Mouse (Mus musculus) liver, embryonic 14.5 days (tissue): ENCODE results near the gene Uba1.

ENCODE experiments used
- CTCF ChIP-seq: IDR thresholded peaks from 2 replicates; pipeline ENCODE4 v1.5.1; 2016; ENCODE audit warnings: antibody characterized with exemption, low read depth, control low read depth
- EP300 ChIP-seq: IDR thresholded peaks from 2 replicates; pipeline ENCODE4 v1.6.1; 2016; ENCODE audit warnings: antibody characterized with exemption, low read depth

GRCm38 (mm10) chrX:20608500-20608899 is 49.6 kb upstream of the Uba1 start:
- TF ChIP-seq CTCF: no peak
- no peak for TF ChIP-seq EP300
